Mouse (Mus musculus) embryonic facial prominence, embryonic 12.5 days (tissue): ENCODE results near the gene Ptprm. TPM values are rescaled to one million over a fixed set of nuclear protein-coding genes. Genes with fewer than 3 reads are reported as not detected.
A peak's percentile ranks its signal among the peaks of the same experiment; 100 is the strongest.

Experiments used
- ATAC-seq: fragments of 200-750 bp; cut with Nextera tagmentation; 2 replicates; pipeline ENCODE4 v1.8.0; 2017; ENCODE audit not compliant: insufficient number of reproducible peaks, insufficient read depth, low FRiP score, low TSS enrichment
- H3K27ac ChIP-seq: fragments of 300-500 bp; sonication (generic); 2 replicates; pipeline ENCODE4 v1.5.1; 2016; ENCODE audit warnings: mild to moderate bottlenecking
- H3K27me3 ChIP-seq: fragments of 300-500 bp; sonication (generic); 2 replicates; pipeline ENCODE4 v1.6.1; 2016; ENCODE audit warnings: mild to moderate bottlenecking, moderate library complexity
- H3K36me3 ChIP-seq: fragments of 300-500 bp; sonication (generic); 2 replicates; pipeline ENCODE4 v1.6.1; 2016; ENCODE audit warnings: mild to moderate bottlenecking
- H3K4me1 ChIP-seq: fragments of 300-500 bp; sonication (generic); 2 replicates; pipeline ENCODE4 v1.6.1; 2016
- H3K4me2 ChIP-seq: fragments of 300-500 bp; sonication (generic); replicated peaks from 2 replicates; pipeline ENCODE4 v1.6.1; 2016; ENCODE audit warnings: mild to moderate bottlenecking, moderate library complexity
- H3K4me3 ChIP-seq: fragments of 300-500 bp; sonication (generic); 2 replicates; pipeline ENCODE4 v1.5.1; 2016; ENCODE audit warnings: mild to moderate bottlenecking
- H3K9ac ChIP-seq: fragments of 300-500 bp; sonication (generic); 2 replicates; pipeline ENCODE4 v1.6.1; 2016; ENCODE audit warnings: mild to moderate bottlenecking, moderate library complexity
- H3K9me3 ChIP-seq: fragments of 300-500 bp; sonication (generic); 2 replicates; pipeline ENCODE4 v1.6.1; 2016; ENCODE audit warnings: mild to moderate bottlenecking, moderate library complexity
- WGBS: fragments of 180-500 bp; shearing (Covaris S2); methylation state at CpG from one replicate; pipeline ENCODE4 v1.1.7; 2016; 5-methylcytosine and 5-hydroxymethylcytosine counted together
- polyA plus RNA-seq: library from polyadenylated mRNA; unstranded; fragments of >200 nt; fragmentation: Nextera tagmentation; extraction: Ambion mirVana; gene quantifications from 2 replicates; pipeline ENCODE4 v1.2.1, GENCODE M21; 2016

Ptprm gene
- polyA plus RNA-seq, 1 experiment from 2014 or later = 17.2 TPM

GRCm38 (mm10) chr17:66781910-66782309 lies 572.3 kb downstream of the Ptprm start:
- H3K4me3 ChIP-seq = no peak overlapping the region
- no peaks in the 10 kb centered on the region for H3K9me3 ChIP-seq
- 79% methylated on average over 3 of the region's 3 CpGs for WGBS
- H3K27ac ChIP-seq = no peak overlapping the region
- H3K27me3 ChIP-seq = no peaks in the 10 kb centered on the region
- no peak overlapping the region for H3K4me2 ChIP-seq
- no peak overlapping the region for H3K9ac ChIP-seq
- H3K4me1 ChIP-seq = no peaks in the 10 kb centered on the region
- ATAC-seq = no peak
- no peaks in the 10 kb centered on the region for H3K36me3 ChIP-seq

GRCm38 (mm10) chr17:66779026-66779425 lies 575.2 kb downstream of the Ptprm start:
- Histone ChIP-seq H3K27ac (no peak overlapping the region), H3K4me2 (no peak overlapping the region), H3K4me1 (no peaks in the 10 kb centered on the region), H3K9me3 (no peaks in the 10 kb centered on the region), H3K9ac (no peak overlapping the region), H3K27me3 (no peaks in the 10 kb centered on the region), H3K4me3 (no peak overlapping the region), H3K36me3 (no peaks in the 10 kb centered on the region)
- ATAC-seq = no peak
- 66% methylated on average over 1 of the region's 1 CpGs for WGBS

- H3K9ac ChIP-seq = no peak overlapping the region
- H3K27me3 ChIP-seq = no peaks in the 10 kb centered on the region
- H3K27ac ChIP-seq = no peak overlapping the region
- no peaks in the 10 kb centered on the region for H3K9me3 ChIP-seq
- no peak for ATAC-seq
- no peaks in the 10 kb centered on the region for H3K36me3 ChIP-seq
- no peak overlapping the region for H3K4me3 ChIP-seq
- H3K4me2 ChIP-seq = no peak overlapping the region
- H3K4me1 ChIP-seq = 0 out of 2 replicates have a peak, but pooled peaks cover 5% of the 10 kb centered on the region
- WGBS = 82% methylated on average over 14 of the region's 14 CpGs
Observed at GRCm38 (mm10) chr17:66769365-66770363, 584.6 kb downstream of the Ptprm start.

- no peaks in the 10 kb centered on the region for H3K9me3 ChIP-seq
- H3K27me3 ChIP-seq = no peaks in the 10 kb centered on the region
- H3K36me3 ChIP-seq = no peaks in the 10 kb centered on the region
- H3K4me3 ChIP-seq = no peak overlapping the region
- H3K9ac ChIP-seq = no peak overlapping the region
- H3K4me1 ChIP-seq = 0 out of 2 replicates have a peak, but pooled peaks cover 5% of the 10 kb centered on the region
- no peak overlapping the region for H3K4me2 ChIP-seq
- no peak for ATAC-seq
- H3K27ac ChIP-seq = no peak overlapping the region
- 62% methylated on average over 11 of the region's 11 CpGs for WGBS
Observed at GRCm38 (mm10) chr17:66768689-66769275, 585.5 kb downstream of the Ptprm start.

GRCm38 (mm10) chr17:66766166-66766565 lies 588.1 kb downstream of the Ptprm start:
- Histone ChIP-seq H3K4me3 (no peak overlapping the region), H3K36me3 (no peaks in the 10 kb centered on the region), H3K27me3 (no peaks in the 10 kb centered on the region), H3K27ac (no peak overlapping the region), H3K4me1 (peaks cover 11% of the 10 kb centered on the region), H3K9me3 (no peaks in the 10 kb centered on the region), H3K4me2 (no peak overlapping the region), H3K9ac (no peak overlapping the region)
- no peak for ATAC-seq
- WGBS = 91% methylated on average over 6 of the region's 6 CpGs

GRCm38 (mm10) chr17:66764435-66764834 lies 589.8 kb downstream of the Ptprm start:
- Histone ChIP-seq H3K27me3 (no peaks in the 10 kb centered on the region), H3K9ac (no peak overlapping the region), H3K4me3 (no peak overlapping the region), H3K27ac (no peak overlapping the region), H3K4me1 (peaks cover 7% of the 10 kb centered on the region), H3K4me2 (no peak overlapping the region), H3K36me3 (no peaks in the 10 kb centered on the region), H3K9me3 (no peaks in the 10 kb centered on the region)
- WGBS = 74% methylated on average over 2 of the region's 2 CpGs
- no peak for ATAC-seq

GRCm38 (mm10) chr17:66762716-66763115 lies 591.5 kb downstream of the Ptprm start:
- Histone ChIP-seq H3K4me3 (no peak overlapping the region), H3K27ac (no peak overlapping the region), H3K27me3 (no peaks in the 10 kb centered on the region), H3K4me2 (no peak overlapping the region), H3K9ac (no peak overlapping the region), H3K36me3 (no peaks in the 10 kb centered on the region), H3K4me1 (peaks cover 7% of the 10 kb centered on the region), H3K9me3 (no peaks in the 10 kb centered on the region)
- WGBS = 87% methylated on average over 10 of the region's 10 CpGs
- no peak for ATAC-seq

- no peaks in the 10 kb centered on the region for H3K27me3 ChIP-seq
Observed at GRCm38 (mm10) chr17:66761326-66762296, 592.6 kb downstream of the Ptprm start.

GRCm38 (mm10) chr17:66757025-66757511 lies 597.2 kb downstream of the Ptprm start:
- Histone ChIP-seq H3K9me3 (no peaks in the 10 kb centered on the region), H3K4me3 (no peak overlapping the region), H3K36me3 (no peaks in the 10 kb centered on the region), H3K4me1 (peaks cover 21% of the 10 kb centered on the region), H3K4me2 (peak overlapping the region; percentile 20; the same call in 1 of the 2 replicates), H3K27ac (0 out of 2 replicates have a peak overlapping the region, but pooled peaks have one; percentile 67), H3K27me3 (no peaks in the 10 kb centered on the region), H3K9ac (no peak overlapping the region)
- WGBS = 32% methylated on average over 10 of the region's 10 CpGs
- peak; percentile 37; the same call in 1 of the 2 replicates for ATAC-seq

More at GRCm38 (mm10) chr17:66761326-66762296, 592.6 kb downstream of the Ptprm start:
- H3K36me3 ChIP-seq = no peaks in the 10 kb centered on the region
- H3K9ac ChIP-seq = no peak overlapping the region
- no peaks in the 10 kb centered on the region for H3K9me3 ChIP-seq
- WGBS = 63% methylated on average over 26 of the region's 26 CpGs
- H3K4me2 ChIP-seq = no peak overlapping the region
- H3K4me3 ChIP-seq = no peak overlapping the region
- peaks cover 11% of the 10 kb centered on the region for H3K4me1 ChIP-seq
- H3K27ac ChIP-seq = no peak overlapping the region
- no peak for ATAC-seq

GRCm38 (mm10) chr17:66756500-66756899 lies 597.8 kb downstream of the Ptprm start:
- H3K9ac ChIP-seq = no peak overlapping the region
- H3K4me2 ChIP-seq = no peak overlapping the region
- no peaks in the 10 kb centered on the region for H3K9me3 ChIP-seq
- peaks cover 15% of the 10 kb centered on the region for H3K4me1 ChIP-seq
- H3K27ac ChIP-seq = peak overlapping the region; percentile 67
- H3K4me3 ChIP-seq = no peak overlapping the region
- ATAC-seq = no peak
- H3K36me3 ChIP-seq = no peaks in the 10 kb centered on the region
- no peaks in the 10 kb centered on the region for H3K27me3 ChIP-seq
- WGBS = 54% methylated on average over 9 of the region's 9 CpGs

GRCm38 (mm10) chr17:66755191-66755654 lies 599.0 kb downstream of the Ptprm start:
- ATAC-seq = peak; percentile 49; the same call in 1 of the 2 replicates
- Histone ChIP-seq H3K36me3 (no peaks in the 10 kb centered on the region), H3K4me1 (peaks cover 15% of the 10 kb centered on the region), H3K4me3 (no peak overlapping the region), H3K27ac (no peak overlapping the region), H3K9me3 (no peaks in the 10 kb centered on the region), H3K9ac (no peak overlapping the region), H3K27me3 (no peaks in the 10 kb centered on the region), H3K4me2 (no peak overlapping the region)
- WGBS = 39% methylated on average over 3 of the region's 3 CpGs
